Mouse (Mus musculus) bone marrow, adult 2 months (tissue): ENCODE data around the gene Fastkd2.

Experiments used
- CTCF ChIP-seq: fragments of 200-500 bp; IDR thresholded peaks from 2 replicates; pipeline ENCODE4 v1.5.1; 2011; ENCODE audit warnings: low read length, control low read depth; ENCODE audit not compliant: control insufficient read depth, insufficient read depth
- POLR2A ChIP-seq: fragments of 200-500 bp; IDR thresholded peaks from 2 replicates; pipeline ENCODE4 v1.6.1; 2011; ENCODE audit warnings: low read depth, mild to moderate bottlenecking, control low read depth, low read length, borderline replicate concordance; ENCODE audit not compliant: control insufficient read depth

DNA sequence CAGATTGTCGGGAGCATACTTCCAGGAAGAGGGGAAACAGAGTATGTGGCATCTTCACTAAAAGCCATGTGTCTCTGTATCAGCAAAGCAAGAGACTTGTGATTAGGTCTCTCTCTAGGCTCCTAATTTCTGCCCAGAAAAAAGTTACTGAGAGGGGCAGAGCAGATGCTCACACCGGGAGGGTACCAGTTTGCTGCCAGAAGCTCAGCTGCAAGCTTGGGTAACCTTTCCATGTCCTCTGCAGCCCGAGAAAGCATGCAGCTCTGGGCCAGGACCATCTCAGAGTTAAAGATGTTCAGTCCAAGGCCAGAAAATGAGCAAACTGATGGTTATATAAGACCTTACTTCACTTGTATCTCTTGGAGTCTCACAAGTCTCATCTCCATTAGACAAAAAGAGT lies 33.6 kb upstream of the Fastkd2 start:
- TF ChIP-seq CTCF = no peak
- TF ChIP-seq POLR2A = no peak
